Mouse (Mus musculus): ENCODE measurements at regions not wholly inside any gene's neighbourhood (a gene's known extent, or its start where the extent isn't known, plus 50 kb on each side); places are given as distances from the start of the nearest gene placed in this dataset.

- DNase-seq = no peak
Observed at GRCm38 (mm10) chr3:19458386-19458785, 170.1 kb downstream of the 1700064H15Rik start.

GRCm38 (mm10) chr3:19457431-19457830 is 171.0 kb downstream of the 1700064H15Rik start:
- DNase-seq = no peak

- DNase-seq = no peak
Observed at GRCm38 (mm10) chr3:19455838-19456448, 172.5 kb downstream of the 1700064H15Rik start.

GRCm38 (mm10) chr3:19451022-19451421 is 177.5 kb downstream of the 1700064H15Rik start:
- no peak for DNase-seq

GRCm38 (mm10) chr3:19448931-19449330 is 179.5 kb downstream of the 1700064H15Rik start:
- no peak for DNase-seq

GRCm38 (mm10) chr3:19448192-19448591 is 180.3 kb downstream of the 1700064H15Rik start:
- DNase-seq = no peak

GRCm38 (mm10) chr3:19447733-19448132 is 180.7 kb downstream of the 1700064H15Rik start:
- no peak for DNase-seq

GRCm38 (mm10) chr3:19444914-19445313 is 183.6 kb downstream of the 1700064H15Rik start:
- DNase-seq = no peak

GRCm38 (mm10) chr3:19441827-19442226 is 186.7 kb downstream of the 1700064H15Rik start:
- DNase-seq = no peak

GRCm38 (mm10) chr3:19430159-19430558 is 198.3 kb downstream of the 1700064H15Rik start:
- no peak for DNase-seq

- DNase-seq = no peak
Observed at GRCm38 (mm10) chr3:19429422-19430076, 198.9 kb downstream of the 1700064H15Rik start.

- DNase-seq = no peak
Observed at GRCm38 (mm10) chr3:19429010-19429409, 199.5 kb downstream of the 1700064H15Rik start.

- no peak for DNase-seq
Observed at GRCm38 (mm10) chr3:19426130-19426556, 202.3 kb downstream of the 1700064H15Rik start.

GRCm38 (mm10) chr3:19425322-19425721 is 203.2 kb downstream of the 1700064H15Rik start:
- DNase-seq = no peak

- DNase-seq = no peak
Observed at GRCm38 (mm10) chr3:19424384-19424783, 204.1 kb downstream of the 1700064H15Rik start.

GRCm38 (mm10) chr3:19421430-19421944 is 207.0 kb downstream of the 1700064H15Rik start:
- DNase-seq = no peak

GRCm38 (mm10) chr3:19420912-19421311 is 207.6 kb downstream of the 1700064H15Rik start:
- no peak for DNase-seq

- DNase-seq = no peak
Observed at GRCm38 (mm10) chr3:19410938-19411515, 217.4 kb downstream of the 1700064H15Rik start.

GRCm38 (mm10) chr3:19408283-19408682 is 220.2 kb downstream of the 1700064H15Rik start:
- no peak for DNase-seq

- no peak for DNase-seq
Observed at GRCm38 (mm10) chr3:19407591-19408090, 220.8 kb downstream of the 1700064H15Rik start.

- peak; percentile 18 to 40 for DNase-seq
Observed at GRCm38 (mm10) chr3:19406351-19407151, 221.9 kb downstream of the 1700064H15Rik start.

GRCm38 (mm10) chr3:19385675-19386074 is 242.8 kb downstream of the 1700064H15Rik start:
- no peak for DNase-seq
